Mouse (Mus musculus) G1E (cell line): ENCODE data around the gene Cct5. TPM values are rescaled to one million over a fixed set of nuclear protein-coding genes. Genes with fewer than 3 reads are reported as not detected.

Experiments
- ATAC-seq: 2 replicates; pipeline ENCODE4 v1.8.0; 2016; ENCODE audit warnings: mild to moderate bottlenecking; ENCODE audit not compliant: insufficient number of reproducible peaks, poor library complexity, low FRiP score, severe bottlenecking; ENCODE audit errors: extremely low read depth
- DNase-seq: peaks from one replicate; pipeline ENCODE4 v3.0.0; 2012; ENCODE audit warnings: low spot score
- H3K27me3 ChIP-seq: 2 replicates; pipeline ENCODE4 v1.6.1; 2012; ENCODE audit warnings: mild to moderate bottlenecking, low read length, inconsistent platforms; ENCODE audit not compliant: insufficient read depth
- H3K36me3 ChIP-seq: replicated peaks from 2 replicates; pipeline ENCODE3; 2012; ENCODE audit warnings: mild to moderate bottlenecking, inconsistent platforms
- H3K4me1 ChIP-seq: 2 replicates; pipeline ENCODE4 v1.6.1; 2012; ENCODE audit warnings: low read depth, low read length, inconsistent platforms, mixed read lengths; ENCODE audit not compliant: insufficient read depth
- H3K4me3 ChIP-seq: 2 replicates; pipeline ENCODE4 v1.5.1; 2012; ENCODE audit warnings: low read depth, mild to moderate bottlenecking, inconsistent platforms, low read length, moderate library complexity, mixed read lengths
- H3K9me3 ChIP-seq: replicated peaks from 2 replicates; pipeline ENCODE4 v1.6.1; 2012; ENCODE audit warnings: inconsistent platforms
- CTCF ChIP-seq: IDR thresholded peaks from 2 replicates; pipeline ENCODE4 v1.5.1; 2012; ENCODE audit warnings: low read depth, low read length, inconsistent platforms, mixed read lengths
- GATA1 ChIP-seq: IDR thresholded peaks from 2 replicates; pipeline ENCODE4 v1.6.1; 2012; ENCODE audit warnings: borderline replicate concordance, low read length, inconsistent platforms, mixed read lengths
- GATA2 ChIP-seq: IDR thresholded peaks from 2 replicates; pipeline ENCODE4 v1.6.1; 2012; ENCODE audit warnings: low read depth, low read length, inconsistent platforms, borderline replicate concordance
- POLR2AphosphoS5 ChIP-seq: IDR thresholded peaks from 2 replicates; pipeline ENCODE4 v1.6.1; 2012; ENCODE audit warnings: low read depth, low read length, inconsistent platforms; ENCODE audit not compliant: insufficient replicate concordance
- TAL1 ChIP-seq: conservative IDR thresholded peaks from 2 replicates; pipeline ENCODE4 v1.6.1; 2012; ENCODE audit warnings: low read depth, low read length, inconsistent platforms, mixed read lengths
- polyA plus RNA-seq: library from polyadenylated mRNA; stranded (reverse); fragments of >175 nt; gene quantifications from 2 replicates; pipeline ENCODE4 v1.2.3, GENCODE M21; 2012
- total RNA-seq, 2 experiments: library from RNA; stranded (forward) in 1 of 2; stranded (reverse) in 1 of 2; fragments of 200-1000 nt in 1 of 2; fragments of >200 nt in 1 of 2; fragmentation: Nextera tagmentation in 1 of 2; gene quantifications; 2 replicates each; pipeline ENCODE4 v1.2.3; 2014 to 2017

Gene Cct5
- total and polyA plus RNA-seq, 3 experiments, result 44.6 to 548 (median 497) TPM

- no peaks in the 10 kb centered on the region for H3K9me3 ChIP-seq
- ATAC-seq (no peak), DNase-seq (no peak)
- H3K4me1 ChIP-seq, result peaks cover 11% of the 10 kb centered on the region
- no peak overlapping the region for H3K4me3 ChIP-seq
- TF ChIP-seq POLR2AphosphoS5, result no peak
- no peaks in the 10 kb centered on the region for H3K27me3 ChIP-seq
- peaks cover 55% of the 10 kb centered on the region for H3K36me3 ChIP-seq
Measured at GRCm38 (mm10) chr15:31606821-31607220, 5.2 kb upstream of the Cct5 start.

GRCm38 (mm10) chr15:31603113-31603512, 1.5 kb upstream of the Cct5 start:
- no peak for TF ChIP-seq GATA1
- TF ChIP-seq CTCF, result no peak
- TF ChIP-seq GATA2, result no peak
- TF ChIP-seq TAL1, result no peak
- peaks cover 44% of the 10 kb centered on the region for H3K36me3 ChIP-seq
- peak overlapping the region; percentile 87; the same call in 1 of the 2 replicates for H3K4me3 ChIP-seq
- ATAC-seq (no peak), DNase-seq (no peak)
- peaks cover 30% of the 10 kb centered on the region for H3K4me1 ChIP-seq
- no peaks in the 10 kb centered on the region for H3K27me3 ChIP-seq
- H3K9me3 ChIP-seq, result no peaks in the 10 kb centered on the region

GRCm38 (mm10) chr15:31602426-31602825, 822 bp upstream of the Cct5 start:
- no peaks in the 10 kb centered on the region for H3K27me3 ChIP-seq
- ATAC-seq (no peak), DNase-seq (peak; percentile 13)
- peaks cover 46% of the 10 kb centered on the region for H3K36me3 ChIP-seq
- peak overlapping the region; percentile 87 for H3K4me3 ChIP-seq
- H3K9me3 ChIP-seq, result no peaks in the 10 kb centered on the region
- TF ChIP-seq TAL1 (no peak), POLR2AphosphoS5 (no peak), CTCF (no peak), GATA2 (no peak), GATA1 (no peak)
- H3K4me1 ChIP-seq, result peaks cover 37% of the 10 kb centered on the region

- DNase-seq, result no peak
- H3K36me3 ChIP-seq, result peaks cover 52% of the 10 kb centered on the region
- H3K4me1 ChIP-seq, result peaks cover 40% of the 10 kb centered on the region
- ATAC-seq, result peak; percentile 17; the same call in 1 of the 2 replicates
- peak overlapping the region; percentile 87 for H3K4me3 ChIP-seq
- no peaks in the 10 kb centered on the region for H3K27me3 ChIP-seq
- no peaks in the 10 kb centered on the region for H3K9me3 ChIP-seq
- TF ChIP-seq CTCF (no peak), POLR2AphosphoS5 (no peak), TAL1 (no peak), GATA1 (no peak), GATA2 (no peak)
Measured at GRCm38 (mm10) chr15:31601279-31601645, 342 bp downstream of the Cct5 start.

GRCm38 (mm10) chr15:31599834-31600233, 1.8 kb downstream of the Cct5 start:
- ATAC-seq (no peak), DNase-seq (no peak)
- H3K27me3 ChIP-seq, result no peaks in the 10 kb centered on the region
- no peaks in the 10 kb centered on the region for H3K9me3 ChIP-seq
- peaks cover 60% of the 10 kb centered on the region for H3K36me3 ChIP-seq
- TF ChIP-seq CTCF (no peak), GATA1 (no peak), TAL1 (no peak), POLR2AphosphoS5 (no peak), GATA2 (no peak)
- peaks cover 40% of the 10 kb centered on the region for H3K4me1 ChIP-seq
- peak overlapping the region; percentile 87 for H3K4me3 ChIP-seq

- peaks cover 92% of the 10 kb centered on the region for H3K36me3 ChIP-seq
- H3K4me1 ChIP-seq, result peaks cover 37% of the 10 kb centered on the region
- DNase-seq, result no peak
- TF ChIP-seq GATA1, result no peak
- TF ChIP-seq GATA2, result no peak
- TF ChIP-seq TAL1, result no peak
- no peak for TF ChIP-seq CTCF
- no peak for TF ChIP-seq POLR2AphosphoS5
- H3K9me3 ChIP-seq, result no peaks in the 10 kb centered on the region
- no peaks in the 10 kb centered on the region for H3K27me3 ChIP-seq
- no peak overlapping the region for H3K4me3 ChIP-seq
- ATAC-seq, result no peak
Measured at GRCm38 (mm10) chr15:31595651-31596050, 6.0 kb downstream of the Cct5 start.

GRCm38 (mm10) chr15:31594260-31594659, 7.3 kb downstream of the Cct5 start:
- Histone ChIP-seq H3K27me3 (no peaks in the 10 kb centered on the region), H3K9me3 (no peaks in the 10 kb centered on the region), H3K36me3 (peaks cover 100% of the 10 kb centered on the region), H3K4me3 (no peak overlapping the region), H3K4me1 (peaks cover 29% of the 10 kb centered on the region)
- DNase-seq (no peak), ATAC-seq (no peak)
- TF ChIP-seq CTCF (no peak), GATA1 (no peak), GATA2 (no peak), TAL1 (no peak), POLR2AphosphoS5 (no peak)
